Mouse (Mus musculus): Measurements from ENCODE around the gene Pax7. TPM values are rescaled to one million over a fixed set of nuclear protein-coding genes. Genes with fewer than 3 reads are reported as not detected.
A peak's percentile ranks its signal among the peaks of the same experiment; 100 is the strongest.

Pax7 gene
- polyA plus RNA-seq, 2 experiments: 1.9 to 4.7 TPM

DNA sequence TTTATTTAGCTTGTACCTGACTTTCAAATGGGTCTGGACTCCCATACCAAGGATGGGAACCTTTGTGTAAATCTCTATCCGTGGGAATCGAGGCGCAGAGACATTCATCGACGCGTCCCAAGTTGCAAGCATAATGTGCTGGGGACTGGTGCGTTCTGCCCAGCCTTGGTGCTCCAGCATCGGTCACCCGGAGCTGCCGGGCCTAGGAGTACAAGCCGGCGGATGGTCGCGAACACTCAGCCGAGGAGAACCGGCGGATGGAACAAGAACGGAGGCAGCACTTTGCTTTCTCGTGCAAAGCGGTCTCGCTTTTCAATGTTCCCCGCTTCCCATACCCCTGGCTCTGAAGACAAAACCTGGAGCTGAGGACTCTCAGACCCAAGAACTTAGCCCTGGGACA lies 12.3 kb downstream of the Pax7 start:
- no peaks in the 10 kb centered on the region for H3K9me3 ChIP-seq (ENCODE audit: control insufficient read depth, low read length)
- WGBS: 2% methylated on average over 22 of the region's 22 CpGs
- ATAC-seq (ENCODE audit: low FRiP score, low read depth): no peak
- no peak for DNase-seq (ENCODE audit: low spot score)
- TF ChIP-seq POLR2A (IDR thresholded peaks at IDR 0.05; ENCODE audit: borderline replicate concordance, extremely low read depth, insufficient read depth, insufficient read length): no peak
- peak overlapping the region; percentile 41 for H3K4me2 ChIP-seq (replicated peaks; ENCODE audit: low read depth, low read length, severe bottlenecking)
- H3K36me3 ChIP-seq (ENCODE audit: control insufficient read depth, insufficient read depth, low read length): no peaks in the 10 kb centered on the region
- H3K9ac ChIP-seq (ENCODE audit: low read depth, low read length, severe bottlenecking): peak overlapping the region; percentile 21; the same call in 1 of the 2 replicates
- peak overlapping the region; percentile 29 for H3K4me3 ChIP-seq (replicated peaks; ENCODE audit: low read length)
- H3K4me1 ChIP-seq (ENCODE audit: control insufficient read depth, insufficient read depth, low read length): peaks cover 3% of the 10 kb centered on the region; the same call in 1 of the 2 replicates
- no peak overlapping the region for H3K27ac ChIP-seq (replicated peaks; ENCODE audit: low read depth, low read length)
- peaks cover 96% of the 10 kb centered on the region for H3K27me3 ChIP-seq (ENCODE audit: control insufficient read depth, insufficient read depth, low read length)

DNA sequence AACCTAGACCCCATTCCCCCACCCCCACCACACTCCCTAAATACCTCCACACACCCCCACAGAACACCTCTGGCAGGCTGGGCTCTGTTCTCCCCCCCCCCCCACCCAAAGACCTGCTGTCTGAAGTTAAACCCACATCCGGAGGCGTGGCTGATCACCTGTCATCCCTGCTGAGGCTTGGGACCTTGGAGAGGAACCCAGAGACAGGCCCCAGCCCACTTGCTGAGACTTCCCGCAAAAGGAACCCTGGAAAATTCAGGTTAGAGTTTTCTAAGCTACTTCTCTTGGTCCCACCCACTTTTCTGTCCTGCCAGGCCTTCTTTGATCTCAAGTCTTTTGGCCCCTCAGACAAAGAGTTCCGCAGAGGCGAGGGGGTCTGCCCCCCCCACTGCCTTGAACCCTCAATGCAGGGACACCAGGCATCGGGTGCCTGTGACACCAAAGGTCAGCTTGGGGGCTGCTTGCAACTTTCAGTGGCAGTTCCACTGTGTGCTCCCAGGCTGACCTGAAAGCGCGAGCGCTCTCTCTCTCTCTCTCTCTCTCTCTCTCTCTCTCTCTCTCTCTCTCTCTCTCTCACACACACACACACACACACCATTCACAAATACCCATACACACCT lies 13.8 kb downstream of the Pax7 start:
- H3K36me3 ChIP-seq (ENCODE audit: control insufficient read depth, insufficient read depth, low read length): no peaks in the 10 kb centered on the region
- no peak for ATAC-seq (ENCODE audit: low FRiP score, low read depth)
- no peak for DNase-seq (ENCODE audit: low spot score)
- H3K4me1 ChIP-seq (ENCODE audit: control insufficient read depth, insufficient read depth, low read length): peaks cover 3% of the 10 kb centered on the region; the same call in 1 of the 2 replicates
- no peak overlapping the region for H3K27ac ChIP-seq (replicated peaks; ENCODE audit: low read depth, low read length)
- peaks cover 93% of the 10 kb centered on the region for H3K27me3 ChIP-seq (ENCODE audit: control insufficient read depth, insufficient read depth, low read length)
- 3% methylated on average over 9 of the region's 9 CpGs for whole genome bisulfite sequencing
- no peaks in the 10 kb centered on the region for H3K9me3 ChIP-seq (ENCODE audit: control insufficient read depth, low read length)
- no peak overlapping the region for H3K4me2 ChIP-seq (replicated peaks; ENCODE audit: low read depth, low read length, severe bottlenecking)
- no peak overlapping the region for H3K9ac ChIP-seq (ENCODE audit: low read depth, low read length, severe bottlenecking)
- no peak overlapping the region for H3K4me3 ChIP-seq (replicated peaks; ENCODE audit: low read length)
- TF ChIP-seq POLR2A (IDR thresholded peaks at IDR 0.05; ENCODE audit: borderline replicate concordance, extremely low read depth, insufficient read depth, insufficient read length): no peak

DNA sequence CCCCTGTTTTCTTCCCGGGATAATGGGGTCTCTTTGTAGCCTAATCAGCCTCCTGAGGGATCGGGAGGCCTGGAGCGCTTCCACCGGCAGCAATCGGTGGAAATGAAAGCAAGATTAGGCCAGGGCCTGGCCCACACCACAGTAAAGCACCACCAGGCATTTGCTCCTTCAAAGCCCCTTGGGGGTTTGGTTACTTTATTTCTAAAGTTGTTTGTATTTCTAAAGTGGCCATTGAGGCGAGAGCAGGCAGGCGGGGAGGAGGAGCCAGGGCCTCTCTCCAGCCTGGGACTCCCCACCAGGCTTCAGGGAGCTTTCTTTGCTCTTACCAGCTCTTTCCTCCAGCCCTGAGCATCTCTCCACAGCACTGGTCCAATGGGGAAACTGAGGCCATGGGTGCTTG lies 15.2 kb downstream of the Pax7 start:
- ATAC-seq (ENCODE audit: low FRiP score, low read depth): no peak
- no peak overlapping the region for H3K27ac ChIP-seq (replicated peaks; ENCODE audit: low read depth, low read length)
- 8% methylated on average over 4 of the region's 7 CpGs for WGBS
- H3K36me3 ChIP-seq (ENCODE audit: control insufficient read depth, insufficient read depth, low read length): no peaks in the 10 kb centered on the region
- H3K4me2 ChIP-seq (replicated peaks; ENCODE audit: low read depth, low read length, severe bottlenecking): no peak overlapping the region
- no peak overlapping the region for H3K4me3 ChIP-seq (replicated peaks; ENCODE audit: low read length)
- no peak for DNase-seq (ENCODE audit: low spot score)
- H3K27me3 ChIP-seq (ENCODE audit: control insufficient read depth, insufficient read depth, low read length): peaks cover 95% of the 10 kb centered on the region
- TF ChIP-seq POLR2A (IDR thresholded peaks at IDR 0.05; ENCODE audit: borderline replicate concordance, extremely low read depth, insufficient read depth, insufficient read length): no peak
- peaks cover 3% of the 10 kb centered on the region; the same call in 1 of the 2 replicates for H3K4me1 ChIP-seq (ENCODE audit: control insufficient read depth, insufficient read depth, low read length)
- no peak overlapping the region for H3K9ac ChIP-seq (ENCODE audit: low read depth, low read length, severe bottlenecking)
- no peaks in the 10 kb centered on the region for H3K9me3 ChIP-seq (ENCODE audit: control insufficient read depth, low read length)

DNA sequence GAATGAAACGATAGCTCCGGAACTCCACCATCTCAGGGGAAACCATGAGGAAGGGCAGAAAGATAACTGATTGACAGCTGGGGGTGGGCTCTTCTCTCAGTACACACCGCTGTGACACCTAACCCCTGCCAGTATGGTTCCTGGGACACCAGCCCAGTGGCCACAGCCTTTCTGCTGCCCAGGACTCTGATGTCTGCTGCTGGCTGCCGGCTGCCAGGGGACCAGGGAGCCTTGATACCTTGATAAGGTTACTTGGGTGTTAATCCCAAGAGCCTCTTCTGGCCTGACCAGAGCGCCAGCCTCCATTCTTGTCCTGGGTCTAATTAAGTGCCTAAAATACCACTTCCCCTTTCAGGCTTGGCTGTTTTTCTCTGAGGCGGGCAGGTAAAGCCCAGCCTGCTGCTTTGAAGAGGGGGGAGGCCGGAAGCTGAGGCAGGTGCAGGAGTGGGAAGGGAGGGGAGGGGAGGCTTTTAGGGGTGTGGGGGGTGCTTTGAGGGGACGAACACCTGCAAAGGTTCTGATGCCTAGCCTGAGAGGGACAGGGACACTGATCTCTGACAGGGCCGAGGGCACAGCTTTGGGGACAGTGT lies 19.9 kb downstream of the Pax7 start:
- DNase-seq (ENCODE audit: low spot score): no peak
- no peak overlapping the region for H3K9ac ChIP-seq (ENCODE audit: low read depth, low read length, severe bottlenecking)
- TF ChIP-seq POLR2A (IDR thresholded peaks at IDR 0.05; ENCODE audit: borderline replicate concordance, extremely low read depth, insufficient read depth, insufficient read length): no peak
- H3K9me3 ChIP-seq (ENCODE audit: control insufficient read depth, low read length): no peaks in the 10 kb centered on the region
- peaks cover 6% of the 10 kb centered on the region; the same call in 1 of the 2 replicates for H3K4me1 ChIP-seq (ENCODE audit: control insufficient read depth, insufficient read depth, low read length)
- no peak overlapping the region for H3K4me2 ChIP-seq (replicated peaks; ENCODE audit: low read depth, low read length, severe bottlenecking)
- H3K27ac ChIP-seq (replicated peaks; ENCODE audit: low read depth, low read length): no peak overlapping the region
- peaks cover 82% of the 10 kb centered on the region for H3K27me3 ChIP-seq (ENCODE audit: control insufficient read depth, insufficient read depth, low read length)
- no peaks in the 10 kb centered on the region for H3K36me3 ChIP-seq (ENCODE audit: control insufficient read depth, insufficient read depth, low read length)
- no peak overlapping the region for H3K4me3 ChIP-seq (replicated peaks; ENCODE audit: low read length)
- 11% methylated on average over 9 of the region's 9 CpGs for WGBS
- no peak for ATAC-seq (ENCODE audit: low FRiP score, low read depth)

DNA sequence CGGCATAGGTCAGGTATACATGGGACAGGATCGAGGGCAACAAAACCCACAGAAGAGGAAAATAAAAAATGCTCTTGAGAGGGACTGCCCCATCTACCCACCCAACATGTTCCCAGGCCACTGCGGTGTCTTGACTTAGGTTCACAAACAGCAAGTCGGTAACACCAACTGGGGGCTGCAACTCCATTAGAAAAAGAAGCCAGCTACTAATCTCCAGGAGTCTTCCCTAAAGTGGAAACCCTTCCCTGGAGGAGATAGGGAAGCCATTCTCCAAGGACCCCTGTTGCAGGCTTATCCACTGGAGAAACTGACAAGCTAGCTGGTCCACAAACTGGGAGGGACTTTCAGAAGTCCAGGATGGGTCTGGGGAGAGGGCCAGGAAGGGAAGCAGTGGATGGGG lies 21.4 kb downstream of the Pax7 start:
- H3K4me3 ChIP-seq (replicated peaks; ENCODE audit: low read length): no peak overlapping the region
- peaks cover 72% of the 10 kb centered on the region for H3K27me3 ChIP-seq (ENCODE audit: control insufficient read depth, insufficient read depth, low read length)
- H3K4me2 ChIP-seq (replicated peaks; ENCODE audit: low read depth, low read length, severe bottlenecking): no peak overlapping the region
- no peak for DNase-seq (ENCODE audit: low spot score)
- no peak overlapping the region for H3K9ac ChIP-seq (ENCODE audit: low read depth, low read length, severe bottlenecking)
- no peak overlapping the region for H3K27ac ChIP-seq (replicated peaks; ENCODE audit: low read depth, low read length)
- no peaks in the 10 kb centered on the region for H3K36me3 ChIP-seq (ENCODE audit: control insufficient read depth, insufficient read depth, low read length)
- H3K9me3 ChIP-seq (ENCODE audit: control insufficient read depth, low read length): no peaks in the 10 kb centered on the region
- ATAC-seq (ENCODE audit: low FRiP score, low read depth): no peak
- TF ChIP-seq POLR2A (IDR thresholded peaks at IDR 0.05; ENCODE audit: borderline replicate concordance, extremely low read depth, insufficient read depth, insufficient read length): no peak
- H3K4me1 ChIP-seq (ENCODE audit: control insufficient read depth, insufficient read depth, low read length): peaks cover 3% of the 10 kb centered on the region; the same call in 1 of the 2 replicates
- 54% methylated on average over 4 of the region's 4 CpGs for WGBS

All from limb, embryonic 14.5 days (tissue).